Mouse (Mus musculus) lung, postnatal 10 days (tissue): ENCODE data around the gene Tmem259.

Experiments used
- DNase-seq: peaks from one replicate; pipeline ENCODE4 v3.0.0; 2021

The Tmem259 gene

GRCm38 (mm10) chr10:79959847-79960601, 24.1 kb downstream of the Tmem259 start, which contains the start of gene Wdr18:
Wdr18 (plus strand) TSS chr10:79960152.
- DNase-seq, result peak; percentile 99

DNA sequence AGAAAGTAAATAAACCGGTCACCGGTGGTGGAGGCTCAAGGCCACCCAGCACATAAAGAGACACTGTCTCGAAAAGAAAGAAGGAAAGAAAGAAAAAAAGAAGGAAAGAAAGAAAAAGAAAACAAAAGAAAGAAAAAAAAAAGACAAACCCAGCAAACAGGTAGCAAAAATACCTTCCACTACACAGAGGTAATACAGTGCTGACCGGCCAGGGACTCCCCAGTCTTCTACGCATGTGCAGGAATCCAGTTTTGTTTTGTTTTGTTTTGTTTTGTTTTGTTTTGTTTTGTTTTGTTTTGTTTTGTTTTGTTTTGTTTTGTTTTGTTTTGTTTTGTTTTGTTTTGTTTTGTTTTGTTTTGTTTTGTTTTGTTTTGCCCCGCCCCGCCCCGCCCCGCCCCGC, 24.7 kb downstream of the Tmem259 start:
- DNase-seq, result peak; percentile 69

- DNase-seq, result peak; percentile 93
Observed at GRCm38 (mm10) chr10:79958140-79958816, 25.9 kb downstream of the Tmem259 start.

- no peak for DNase-seq
Observed at GRCm38 (mm10) chr10:79956643-79957154, 27.4 kb downstream of the Tmem259 start.

DNA sequence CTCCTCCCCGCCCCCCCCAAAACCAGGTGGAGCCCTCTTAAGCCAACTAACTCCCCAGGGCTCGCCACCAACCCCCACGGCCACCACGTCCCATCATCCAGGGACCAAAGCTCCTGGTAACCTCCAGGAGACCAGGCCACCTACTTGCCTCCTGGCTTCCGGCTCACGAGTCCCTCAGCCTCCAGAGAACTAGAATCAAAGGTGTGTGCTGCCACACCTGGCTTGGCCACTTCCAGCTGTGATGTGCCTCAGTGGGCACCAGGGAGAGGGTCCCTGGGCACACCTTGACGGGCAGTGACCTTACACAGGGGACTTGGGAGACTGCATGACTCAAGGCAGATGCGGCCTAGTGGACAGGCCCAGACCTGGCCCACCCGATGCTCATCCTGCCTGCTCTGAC, 28.4 kb downstream of the Tmem259 start:
- no peak for DNase-seq

- DNase-seq, result peak; percentile 71
Observed at GRCm38 (mm10) chr10:79953946-79954345, 30.2 kb downstream of the Tmem259 start.

- no peak for DNase-seq
Observed at GRCm38 (mm10) chr10:79950661-79951060, 33.5 kb downstream of the Tmem259 start.

GRCm38 (mm10) chr10:79949873-79950272, 34.3 kb downstream of the Tmem259 start:
- no peak for DNase-seq

DNA sequence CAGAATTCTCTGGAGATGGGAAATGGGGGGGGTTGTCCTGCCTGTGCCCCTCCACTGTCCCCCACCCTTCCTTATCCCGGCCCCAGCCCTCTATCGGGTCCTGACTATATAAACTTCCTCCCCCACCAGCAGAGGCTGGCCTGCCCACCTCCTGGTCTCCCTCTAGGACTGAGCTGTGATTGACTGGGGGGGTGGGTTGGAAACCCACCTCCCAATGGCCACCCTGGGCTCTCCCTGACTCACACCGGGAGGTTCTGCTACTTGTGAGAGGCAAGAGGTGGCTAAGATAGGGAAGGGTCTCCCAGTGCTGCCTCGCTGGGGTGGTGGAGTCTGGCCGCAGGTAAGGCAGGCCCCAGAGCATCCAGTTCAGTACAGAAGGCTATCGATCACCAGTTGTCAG, 36.6 kb downstream of the Tmem259 start:
- no peak for DNase-seq

DNA sequence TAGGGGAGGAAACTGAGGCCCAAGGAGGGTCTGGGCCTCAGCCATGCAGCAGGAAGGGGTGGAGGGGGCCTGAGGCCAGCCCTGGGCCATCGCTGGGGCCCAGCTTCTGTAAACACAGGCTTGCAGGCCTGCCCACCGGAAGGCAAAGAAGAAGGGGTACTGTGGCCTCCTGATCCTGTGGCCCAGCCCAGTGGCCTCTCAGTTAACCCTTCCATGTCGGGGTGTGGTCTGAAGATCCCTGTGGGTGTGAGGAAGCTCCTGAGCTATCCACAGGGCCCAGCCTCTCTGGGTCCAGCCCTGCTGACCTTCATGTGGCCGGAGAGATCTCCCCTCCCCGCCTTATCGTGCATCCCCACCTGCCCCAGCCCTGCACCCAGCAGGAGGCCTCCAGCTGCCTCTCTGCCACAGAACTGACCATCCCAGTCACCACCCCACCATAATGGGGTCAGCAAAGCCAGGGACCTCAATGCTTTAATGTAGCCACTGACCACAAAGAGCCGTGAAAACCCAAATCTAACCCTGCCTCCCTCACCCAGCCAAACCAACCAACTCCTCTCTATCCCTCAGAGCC, 37.3 kb downstream of the Tmem259 start:
- DNase-seq, result no peak

GRCm38 (mm10) chr10:79945507-79946234, 38.5 kb downstream of the Tmem259 start:
- DNase-seq, result peak; percentile 55

DNA sequence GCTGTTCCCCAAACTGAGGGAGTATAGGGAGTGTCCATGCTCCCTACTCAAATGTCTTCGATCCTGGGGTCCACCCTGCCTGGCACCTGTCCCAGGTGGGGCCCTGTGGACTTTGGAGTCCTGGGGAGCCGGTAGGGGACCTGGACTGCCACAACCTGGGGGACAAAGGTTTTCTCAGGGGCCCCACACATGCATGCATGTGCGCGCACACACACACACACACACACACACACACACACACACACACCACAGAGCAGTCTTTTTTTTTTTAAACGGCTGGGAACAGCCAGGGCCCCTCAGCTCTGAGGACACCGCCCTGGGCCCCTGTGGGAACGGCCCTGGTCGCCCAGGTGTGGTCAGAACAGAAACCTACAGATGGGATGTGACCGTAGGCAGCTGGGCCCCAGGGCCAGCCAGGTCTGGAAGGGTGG, 40.6 kb downstream of the Tmem259 start:
- no peak for DNase-seq

GRCm38 (mm10) chr10:79942988-79943387, 41.1 kb downstream of the Tmem259 start:
- DNase-seq, result no peak

DNA sequence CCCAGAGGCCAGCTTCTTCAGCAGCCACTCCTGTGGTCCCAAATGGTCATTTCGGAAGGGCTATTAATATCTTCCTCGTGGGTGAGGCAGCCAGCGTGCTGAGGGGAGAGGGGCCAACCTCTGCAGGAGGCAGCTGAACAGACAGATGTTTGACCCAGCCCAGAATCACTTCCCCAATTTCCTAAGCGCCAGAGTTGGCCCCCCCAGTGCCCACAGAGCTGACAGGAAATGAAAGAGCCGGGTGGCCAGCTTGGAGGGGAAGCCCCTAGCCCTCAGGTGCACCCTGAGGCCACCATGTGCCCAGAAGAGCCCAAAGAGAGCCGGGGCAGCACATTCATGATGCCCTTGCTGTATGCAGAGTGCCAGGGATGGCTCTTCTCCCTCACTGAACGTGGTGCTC, 43.4 kb downstream of the Tmem259 start:
- no peak for DNase-seq

- no peak for DNase-seq
Observed at GRCm38 (mm10) chr10:79937775-79938526, 46.2 kb downstream of the Tmem259 start.

DNA sequence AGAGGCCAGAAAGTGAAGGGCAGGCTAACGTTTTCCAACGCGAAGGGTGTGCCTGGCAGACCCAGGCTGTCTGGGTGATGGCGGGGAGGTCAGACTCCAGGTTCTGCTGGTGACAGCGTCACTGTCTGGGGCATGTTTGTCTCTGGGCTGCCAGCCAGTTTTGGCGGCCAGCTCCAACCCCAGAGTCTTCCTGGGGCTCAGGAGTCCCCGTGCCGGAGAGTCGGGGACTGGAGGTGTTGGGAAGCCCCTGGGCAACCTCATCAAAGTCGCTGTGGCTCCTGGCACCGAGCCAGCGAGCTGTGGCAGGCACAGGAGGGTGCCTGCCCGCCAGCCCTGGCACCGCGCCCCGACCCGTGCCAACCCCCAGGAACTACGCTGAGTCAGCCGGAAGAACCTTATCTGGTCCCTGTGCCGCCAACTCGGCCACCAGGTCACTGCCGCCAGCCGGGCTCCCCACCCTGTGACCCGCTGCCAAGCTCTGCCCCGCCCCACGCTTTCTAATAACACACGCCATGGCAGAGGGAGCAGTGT, 47.2 kb downstream of the Tmem259 start:
- DNase-seq, result peak; percentile 94

- peak; percentile 62 for DNase-seq
Observed at GRCm38 (mm10) chr10:79936284-79936910, 47.7 kb downstream of the Tmem259 start.

DNA sequence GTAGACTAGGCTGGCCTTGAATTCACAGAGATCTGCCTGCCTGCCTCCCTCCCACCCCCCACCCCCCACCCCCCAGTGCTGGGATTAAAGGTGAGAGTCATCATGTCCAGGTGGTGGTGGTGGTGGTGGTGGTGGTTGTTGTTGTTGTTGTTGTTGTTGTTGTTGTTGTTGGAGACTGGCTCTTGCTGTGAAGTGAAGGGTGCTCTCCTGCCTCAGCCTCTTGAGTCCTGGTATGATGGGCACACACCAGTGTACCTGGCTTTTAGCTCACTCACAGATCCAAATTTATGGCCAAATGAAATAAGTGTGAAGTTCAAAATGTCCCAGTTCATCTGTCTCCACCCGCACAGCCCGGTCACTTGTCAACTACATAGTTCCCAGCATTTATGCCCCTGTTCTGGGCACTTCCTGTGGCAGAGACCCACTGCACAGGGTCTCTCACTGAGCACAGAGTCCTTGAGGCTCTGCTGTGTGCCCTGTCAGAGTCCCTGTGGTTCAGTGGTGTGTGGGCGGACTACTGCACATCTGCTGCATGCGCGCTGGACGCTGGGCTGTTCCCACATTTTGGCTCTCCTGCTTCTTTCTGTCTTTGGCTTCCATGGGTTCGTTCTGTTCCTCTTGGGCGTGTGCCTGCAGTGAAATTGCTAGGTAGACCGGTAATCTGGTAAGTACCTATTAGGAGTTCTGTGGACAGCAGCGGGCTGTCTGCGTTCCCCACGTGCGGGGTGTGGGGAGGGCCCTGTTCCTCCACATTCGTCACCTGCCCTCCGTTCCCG, 49.1 kb downstream of the Tmem259 start:
- no peak for DNase-seq

DNA sequence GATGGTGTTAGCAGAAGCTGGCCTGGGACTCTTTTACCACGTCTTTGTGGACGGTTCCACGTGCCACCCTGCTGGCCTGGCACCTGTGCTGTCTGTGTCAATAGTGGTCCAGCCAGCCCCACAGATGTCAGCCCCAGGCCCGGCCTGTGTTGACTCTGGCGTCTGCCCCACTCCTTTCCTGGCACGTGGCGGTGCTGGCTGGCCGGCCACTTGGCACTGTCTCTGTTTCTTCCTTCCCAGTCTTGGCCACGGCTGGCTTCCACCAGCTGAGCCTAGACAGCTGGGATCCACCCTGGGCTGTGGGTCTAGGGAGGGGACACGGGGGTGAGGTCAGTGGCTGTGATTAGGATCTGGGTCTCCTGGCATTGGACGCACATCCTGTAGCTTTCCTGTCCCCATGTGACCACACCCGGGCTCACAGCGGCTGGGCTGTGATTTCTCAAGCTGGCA, 49.8 kb downstream of the Tmem259 start:
- DNase-seq, result peak; percentile 97

GRCm38 (mm10) chr10:79933861-79934260, 50.3 kb downstream of the Tmem259 start:
- DNase-seq, result no peak
